Mouse (Mus musculus) lung, embryonic 16.5 days (tissue): ENCODE measurements at regions not wholly inside any gene's neighbourhood (a gene's known extent, or its start where the extent isn't known, plus 50 kb on each side); places are given as distances from the start of the nearest gene placed in this dataset.

Experiments
- ATAC-seq: fragments of 200-750 bp; cut with Nextera tagmentation; 2 replicates; pipeline ENCODE4 v1.8.0; 2017; ENCODE audit warnings: low read depth, mild to moderate bottlenecking, moderate library complexity
- H3K27ac ChIP-seq: fragments of 300-500 bp; sonication (generic); 2 replicates; pipeline ENCODE4 v1.5.1; 2014; ENCODE audit warnings: mild to moderate bottlenecking, control low read depth, low read length
- H3K27me3 ChIP-seq: fragments of 300-500 bp; sonication (generic); 2 replicates; pipeline ENCODE4 v1.6.1; 2014; ENCODE audit warnings: low read depth, low read length, mixed read lengths; ENCODE audit not compliant: control insufficient read depth, insufficient read depth
- H3K36me3 ChIP-seq: fragments of 300-500 bp; sonication (generic); 2 replicates; pipeline ENCODE4 v1.6.1; 2014; ENCODE audit warnings: low read length; ENCODE audit not compliant: control insufficient read depth, insufficient read depth
- H3K4me1 ChIP-seq: fragments of 300-500 bp; sonication (generic); replicated peaks from 2 replicates; pipeline ENCODE4 v1.6.1; 2014; ENCODE audit warnings: low read length, mixed read lengths; ENCODE audit not compliant: control insufficient read depth, insufficient read depth
- H3K4me2 ChIP-seq: fragments of 300-500 bp; sonication (generic); 2 replicates; pipeline ENCODE4 v1.6.1; 2014; ENCODE audit warnings: low read depth, low read length, control low read depth
- H3K4me3 ChIP-seq: fragments of 300-500 bp; sonication (generic); 2 replicates; pipeline ENCODE4 v1.5.1; 2014; ENCODE audit warnings: mild to moderate bottlenecking, low read length, control low read depth
- H3K9ac ChIP-seq: fragments of 300-500 bp; sonication (generic); 2 replicates; pipeline ENCODE4 v1.6.1; 2014; ENCODE audit warnings: low read length, control low read depth
- H3K9me3 ChIP-seq: fragments of 300-500 bp; sonication (generic); 2 replicates; pipeline ENCODE4 v1.6.1; 2016; ENCODE audit warnings: low read length; ENCODE audit not compliant: control insufficient read depth
- WGBS: fragments of 180-500 bp; shearing (Covaris S2); extraction: QIAGEN DNeasy Blood & Tissue Kit; methylation state at CpG from one replicate; pipeline ENCODE4 v1.1.7; 2014; 5-methylcytosine and 5-hydroxymethylcytosine counted together

- no peaks in the 10 kb centered on the region for H3K4me1 ChIP-seq
- no peak overlapping the region for H3K4me2 ChIP-seq
- H3K4me3 ChIP-seq = no peak overlapping the region
- no peaks in the 10 kb centered on the region for H3K36me3 ChIP-seq
- no peaks in the 10 kb centered on the region for H3K9me3 ChIP-seq
- no peaks in the 10 kb centered on the region for H3K27me3 ChIP-seq
- no peak for ATAC-seq
- H3K9ac ChIP-seq = no peak overlapping the region
- H3K27ac ChIP-seq = no peak overlapping the region
- 73% methylated on average over 7 of the region's 7 CpGs for WGBS
These were observed 118.5 kb upstream of the Irx6 start for GRCm38 (mm10) chr8:92555631-92556030.

GRCm38 (mm10) chr8:92562471-92562870 is 111.6 kb upstream of the Irx6 start:
- Histone ChIP-seq H3K4me2 (no peak overlapping the region), H3K36me3 (no peaks in the 10 kb centered on the region), H3K4me3 (no peak overlapping the region), H3K27ac (no peak overlapping the region), H3K27me3 (no peaks in the 10 kb centered on the region), H3K4me1 (no peaks in the 10 kb centered on the region), H3K9ac (no peak overlapping the region), H3K9me3 (no peaks in the 10 kb centered on the region)
- ATAC-seq = no peak
- 68% methylated on average over 5 of the region's 5 CpGs for WGBS

GRCm38 (mm10) chr8:92562962-92563361 is 111.1 kb upstream of the Irx6 start:
- 62% methylated on average over 5 of the region's 5 CpGs for WGBS
- H3K9me3 ChIP-seq = no peaks in the 10 kb centered on the region

GRCm38 (mm10) chr8:92569650-92570049 is 104.4 kb upstream of the Irx6 start:
- Histone ChIP-seq H3K36me3 (no peaks in the 10 kb centered on the region), H3K9ac (no peak overlapping the region), H3K27ac (no peak overlapping the region), H3K4me1 (no peaks in the 10 kb centered on the region), H3K27me3 (no peaks in the 10 kb centered on the region), H3K9me3 (no peaks in the 10 kb centered on the region), H3K4me3 (no peak overlapping the region), H3K4me2 (no peak overlapping the region)
- ATAC-seq = no peak
- WGBS = 64% methylated on average over 10 of the region's 10 CpGs

More at GRCm38 (mm10) chr8:92562962-92563361, 111.1 kb upstream of the Irx6 start:
- Histone ChIP-seq H3K27me3 (no peaks in the 10 kb centered on the region), H3K9ac (no peak overlapping the region), H3K4me3 (no peak overlapping the region), H3K36me3 (no peaks in the 10 kb centered on the region), H3K27ac (no peak overlapping the region), H3K4me1 (no peaks in the 10 kb centered on the region), H3K4me2 (no peak overlapping the region)
- ATAC-seq = no peak

- Histone ChIP-seq H3K36me3 (no peaks in the 10 kb centered on the region), H3K9me3 (peaks cover 3% of the 10 kb centered on the region; the same call in 1 of the 2 replicates), H3K9ac (no peak overlapping the region), H3K27ac (no peak overlapping the region), H3K27me3 (no peaks in the 10 kb centered on the region), H3K4me2 (no peak overlapping the region), H3K4me3 (no peak overlapping the region), H3K4me1 (no peaks in the 10 kb centered on the region)
- 64% methylated on average over 2 of the region's 2 CpGs for WGBS
- ATAC-seq = no peak
These were observed 94.6 kb upstream of the Irx6 start for GRCm38 (mm10) chr8:92579446-92579845.

- Histone ChIP-seq H3K36me3 (no peaks in the 10 kb centered on the region), H3K9ac (no peak overlapping the region), H3K4me3 (no peak overlapping the region), H3K27me3 (no peaks in the 10 kb centered on the region), H3K4me2 (no peak overlapping the region), H3K27ac (no peak overlapping the region), H3K4me1 (no peaks in the 10 kb centered on the region), H3K9me3 (no peaks in the 10 kb centered on the region)
- 57% methylated on average over 2 of the region's 2 CpGs for WGBS
- no peak for ATAC-seq
These were observed 93.0 kb upstream of the Irx6 start for GRCm38 (mm10) chr8:92581051-92581450.

GRCm38 (mm10) chr8:92600766-92601165 is 73.3 kb upstream of the Irx6 start:
- no peaks in the 10 kb centered on the region for H3K4me1 ChIP-seq
- H3K36me3 ChIP-seq = no peaks in the 10 kb centered on the region
- H3K9ac ChIP-seq = no peak overlapping the region
- WGBS = 82% methylated on average over 3 of the region's 3 CpGs
- no peak overlapping the region for H3K4me3 ChIP-seq
- no peaks in the 10 kb centered on the region for H3K27me3 ChIP-seq
- H3K4me2 ChIP-seq = no peak overlapping the region
- H3K9me3 ChIP-seq = no peaks in the 10 kb centered on the region
- ATAC-seq = no peak
- no peak overlapping the region for H3K27ac ChIP-seq

GRCm38 (mm10) chr8:92602973-92603372 is 71.1 kb upstream of the Irx6 start:
- Histone ChIP-seq H3K4me2 (no peak overlapping the region), H3K27me3 (no peaks in the 10 kb centered on the region), H3K4me1 (no peaks in the 10 kb centered on the region), H3K4me3 (no peak overlapping the region), H3K9me3 (no peaks in the 10 kb centered on the region), H3K9ac (no peak overlapping the region), H3K36me3 (no peaks in the 10 kb centered on the region), H3K27ac (no peak overlapping the region)
- no peak for ATAC-seq
- 48% methylated on average over 7 of the region's 7 CpGs for WGBS

GRCm38 (mm10) chr8:92605631-92606030 is 68.5 kb upstream of the Irx6 start:
- H3K9me3 ChIP-seq = no peaks in the 10 kb centered on the region

GRCm38 (mm10) chr8:92607604-92608003 is 66.5 kb upstream of the Irx6 start:
- ATAC-seq = no peak
- WGBS = 62% methylated on average over 6 of the region's 6 CpGs

More at GRCm38 (mm10) chr8:92605631-92606030, 68.5 kb upstream of the Irx6 start:
- H3K4me3 ChIP-seq = no peak overlapping the region
- H3K4me2 ChIP-seq = no peak overlapping the region
- no peak for ATAC-seq
- whole genome bisulfite sequencing = 70% methylated on average over 5 of the region's 5 CpGs
- no peaks in the 10 kb centered on the region for H3K36me3 ChIP-seq
- H3K27me3 ChIP-seq = no peaks in the 10 kb centered on the region
- H3K9ac ChIP-seq = no peak overlapping the region
- no peak overlapping the region for H3K27ac ChIP-seq
- no peaks in the 10 kb centered on the region for H3K4me1 ChIP-seq

More at GRCm38 (mm10) chr8:92607604-92608003, 66.5 kb upstream of the Irx6 start:
- no peaks in the 10 kb centered on the region for H3K36me3 ChIP-seq
- H3K9ac ChIP-seq = no peak overlapping the region
- no peak overlapping the region for H3K4me2 ChIP-seq
- no peak overlapping the region for H3K4me3 ChIP-seq
- H3K27me3 ChIP-seq = no peaks in the 10 kb centered on the region
- H3K4me1 ChIP-seq = no peaks in the 10 kb centered on the region
- H3K27ac ChIP-seq = no peak overlapping the region
- H3K9me3 ChIP-seq = no peaks in the 10 kb centered on the region
